Mouse (Mus musculus) CH12.LX (cell line): ENCODE results near the gene Ets2. TPM values are rescaled to one million over a fixed set of nuclear protein-coding genes. Genes with fewer than 3 reads are reported as not detected.

ENCODE experiments used
- DNase-seq: peaks from one replicate; pipeline ENCODE4 v3.0.0-alpha.2; 2013; ENCODE audit errors: extremely low read depth
- H3K27ac ChIP-seq: 2 replicates; pipeline ENCODE4 v1.5.1; 2012; ENCODE audit warnings: low read depth, mild to moderate bottlenecking, control low read depth, moderate library complexity; ENCODE audit not compliant: insufficient read depth
- H3K27me3 ChIP-seq: replicated peaks from 2 replicates; pipeline ENCODE3; 2012; ENCODE audit warnings: inconsistent platforms
- H3K36me3 ChIP-seq, 2 experiments: replicated peaks in 1 of 2; 2 replicates each; pipeline versions ENCODE3 to v1.6.1; 2012; ENCODE audit warnings: inconsistent platforms in 1 of 2, low read length in 1 of 2, mild to moderate bottlenecking in 1 of 2, mixed read lengths in 1 of 2, moderate library complexity in 1 of 2; ENCODE audit not compliant: control insufficient read depth in 1 of 2, insufficient read depth in 1 of 2
- H3K4me1 ChIP-seq, 2 experiments: 2 replicates each; pipeline ENCODE4 v1.6.1; 2012; ENCODE audit warnings: inconsistent platforms in 1 of 2, moderate library complexity in 1 of 2; ENCODE audit not compliant: insufficient read depth in 2 of 2, control insufficient read depth in 1 of 2
- H3K4me2 ChIP-seq: 2 replicates; pipeline ENCODE4 v1.6.1; 2012; ENCODE audit warnings: low read depth, mild to moderate bottlenecking, control low read depth; ENCODE audit not compliant: poor library complexity, insufficient read depth, severe bottlenecking
- H3K4me3 ChIP-seq, 3 experiments: fragments of 150-350 bp in 1 of 3; sonication (generic) in 1 of 3; replicated peaks in 1 of 3; 2 replicates each; pipeline versions ENCODE3 to v1.5.1; 2011 to 2012; ENCODE audit warnings: low read depth in 2 of 3, low read length in 2 of 3, mild to moderate bottlenecking in 2 of 3, moderate library complexity in 2 of 3, control low read depth in 1 of 3, improper control_type of control experiment in 1 of 3, inconsistent platforms in 1 of 3, mixed read lengths in 1 of 3; ENCODE audit not compliant: poor library complexity in 1 of 3
- H3K79me2 ChIP-seq: replicated peaks from 2 replicates; pipeline ENCODE4 v1.6.1; 2012; ENCODE audit warnings: mild to moderate bottlenecking, moderate library complexity; ENCODE audit not compliant: control insufficient read depth, poor library complexity, insufficient read depth, severe bottlenecking; ENCODE audit errors: extremely low read depth
- H3K9ac ChIP-seq: 2 replicates; pipeline ENCODE4 v1.6.1; 2012; ENCODE audit warnings: low read depth, mild to moderate bottlenecking, control low read depth, moderate library complexity; ENCODE audit not compliant: insufficient read depth
- H3K9me3 ChIP-seq: replicated peaks from 2 replicates; pipeline ENCODE3; 2012; ENCODE audit warnings: low read length, inconsistent platforms, mixed read lengths
- BHLHE40 ChIP-seq: IDR thresholded peaks from 2 replicates; pipeline ENCODE4 v1.6.1; 2011; ENCODE audit warnings: mild to moderate bottlenecking, low read depth, low read length, improper control_type of control experiment
- CHD1 ChIP-seq: IDR thresholded peaks from 2 replicates; pipeline ENCODE4 v1.6.1; 2012; ENCODE audit warnings: low read depth, low read length, improper control_type of control experiment, inconsistent platforms
- CHD2 ChIP-seq: IDR thresholded peaks from 2 replicates; pipeline ENCODE4 v1.6.1; 2011; ENCODE audit warnings: low read length, improper control_type of control experiment
- E2F4 ChIP-seq: IDR thresholded peaks from 2 replicates; pipeline ENCODE4 v1.6.1; 2011; ENCODE audit warnings: low read depth, low read length, improper control_type of control experiment; ENCODE audit not compliant: insufficient replicate concordance
- ELF1 ChIP-seq: IDR thresholded peaks from 2 replicates; pipeline ENCODE4 v1.6.1; 2014; ENCODE audit warnings: low read depth, mild to moderate bottlenecking, inconsistent platforms, low read length, improper control_type of control experiment
- EP300 ChIP-seq: IDR thresholded peaks from 2 replicates; pipeline ENCODE4 v1.6.1; 2011; ENCODE audit warnings: low read length, improper control_type of control experiment
- ETS1 ChIP-seq: conservative IDR thresholded peaks from 2 replicates; pipeline ENCODE4 v1.6.1; 2012; ENCODE audit warnings: low read depth, mild to moderate bottlenecking, inconsistent platforms, low read length, improper control_type of control experiment, moderate library complexity
- HCFC1 ChIP-seq: IDR thresholded peaks from 2 replicates; pipeline ENCODE4 v1.6.1; 2012; ENCODE audit warnings: low read depth, mild to moderate bottlenecking, inconsistent platforms, low read length, improper control_type of control experiment
- IRF4 ChIP-seq: IDR thresholded peaks from 2 replicates; pipeline ENCODE4 v1.6.1; 2014; ENCODE audit warnings: low read depth, mild to moderate bottlenecking, inconsistent platforms, low read length, improper control_type of control experiment
- JUND ChIP-seq: conservative IDR thresholded peaks from 2 replicates; pipeline ENCODE4 v1.6.1; 2011; ENCODE audit warnings: low read depth, low read length, improper control_type of control experiment
- MAFK ChIP-seq: IDR thresholded peaks from 2 replicates; pipeline ENCODE4 v1.6.1; 2011; ENCODE audit warnings: low read length, improper control_type of control experiment; ENCODE audit not compliant: insufficient replicate concordance
- MAX ChIP-seq: IDR thresholded peaks from 2 replicates; pipeline ENCODE4 v1.6.1; 2011; ENCODE audit warnings: low read length, improper control_type of control experiment
- MEF2A ChIP-seq: IDR thresholded peaks from 2 replicates; pipeline ENCODE4 v1.6.1; 2014; ENCODE audit warnings: low read depth, mild to moderate bottlenecking, inconsistent platforms, low read length, improper control_type of control experiment, borderline replicate concordance
- MXI1 ChIP-seq: IDR thresholded peaks from 2 replicates; pipeline ENCODE4 v1.6.1; 2011; ENCODE audit warnings: mild to moderate bottlenecking, low read depth, low read length, improper control_type of control experiment
- NELFE ChIP-seq: IDR thresholded peaks from 2 replicates; pipeline ENCODE4 v1.6.1; 2011; ENCODE audit warnings: low read depth, low read length, improper control_type of control experiment
- NRF1 ChIP-seq: IDR thresholded peaks from 2 replicates; pipeline ENCODE4 v1.6.1; 2014; ENCODE audit warnings: low read depth, mild to moderate bottlenecking, inconsistent platforms, low read length, improper control_type of control experiment, moderate library complexity
- PAX5 ChIP-seq: IDR thresholded peaks from 2 replicates; pipeline ENCODE4 v1.6.1; 2012; ENCODE audit warnings: low read length, inconsistent platforms, mixed read lengths
- POLR2A ChIP-seq: IDR thresholded peaks from 2 replicates; pipeline ENCODE4 v1.6.1; 2011; ENCODE audit warnings: low read depth, mild to moderate bottlenecking, improper control_type of control experiment, low read length
- POLR2AphosphoS2 ChIP-seq: IDR thresholded peaks from 2 replicates; pipeline ENCODE4 v1.6.1; 2011; ENCODE audit warnings: low read depth, low read length, improper control_type of control experiment
- RAD21 ChIP-seq: IDR thresholded peaks from 2 replicates; pipeline ENCODE4 v1.6.1; 2011; ENCODE audit warnings: low read depth, mild to moderate bottlenecking, low read length, improper control_type of control experiment, moderate library complexity
- RCOR1 ChIP-seq: conservative IDR thresholded peaks from 2 replicates; pipeline ENCODE4 v1.6.1; 2012; ENCODE audit warnings: low read depth, mild to moderate bottlenecking, inconsistent platforms, low read length, improper control_type of control experiment
- SIN3A ChIP-seq: IDR thresholded peaks from 2 replicates; pipeline ENCODE4 v1.6.1; 2012; ENCODE audit warnings: low read length, improper control_type of control experiment, inconsistent platforms
- SMC3 ChIP-seq: IDR thresholded peaks from 2 replicates; pipeline ENCODE4 v1.6.1; 2011; ENCODE audit warnings: low read depth, low read length, improper control_type of control experiment
- TBP ChIP-seq: conservative IDR thresholded peaks from 2 replicates; pipeline ENCODE4 v1.6.1; 2011; ENCODE audit warnings: low read depth, low read length, improper control_type of control experiment
- TCF12 ChIP-seq: IDR thresholded peaks from 2 replicates; pipeline ENCODE4 v1.6.1; 2014; ENCODE audit warnings: low read depth, mild to moderate bottlenecking, inconsistent platforms, low read length, improper control_type of control experiment
- UBTF ChIP-seq: IDR thresholded peaks from 2 replicates; pipeline ENCODE4 v1.6.1; 2012; ENCODE audit warnings: low read depth, mild to moderate bottlenecking, inconsistent platforms, low read length, improper control_type of control experiment, moderate library complexity
- USF1 ChIP-seq: IDR thresholded peaks from 2 replicates; pipeline ENCODE4 v1.6.1; 2014; ENCODE audit warnings: low read depth, mild to moderate bottlenecking, inconsistent platforms, low read length, improper control_type of control experiment
- ZC3H11A ChIP-seq: IDR thresholded peaks from 2 replicates; pipeline ENCODE4 v1.6.1; 2012; ENCODE audit warnings: low read depth, mild to moderate bottlenecking, inconsistent platforms, low read length, improper control_type of control experiment
- ZKSCAN1 ChIP-seq: IDR thresholded peaks from 2 replicates; pipeline ENCODE4 v1.6.1; 2012; ENCODE audit warnings: low read depth, inconsistent platforms, low read length, improper control_type of control experiment, borderline replicate concordance
- ZMIZ1 ChIP-seq: IDR thresholded peaks from 2 replicates; pipeline ENCODE4 v1.6.1; 2012; ENCODE audit warnings: low read depth, mild to moderate bottlenecking, inconsistent platforms, low read length, improper control_type of control experiment
- ZNF384 ChIP-seq: IDR thresholded peaks from 2 replicates; pipeline ENCODE4 v1.6.1; 2012; ENCODE audit warnings: low read depth, low read length, improper control_type of control experiment, inconsistent platforms
- dilution Hi-C: fragments of 300-500 bp; cut with MboI; formaldehyde crosslinking; loops from 2 replicates; pipeline ENCODE4 v1.14.3; 2020; ENCODE audit warnings: low sequenced_read_pairs; ENCODE audit not compliant: extremely low pct_unique_long_range_greater_than_20kb, extremely low pct_ligation_motif_present
- in situ Hi-C: fragments of 300-500 bp; cut with MboI; formaldehyde crosslinking; loops from 3 replicates; pipeline ENCODE4 v1.14.3; 2019; ENCODE audit warnings: low sequenced_read_pairs, low pct_ligation_motif_present, low pct_unique_long_range_greater_than_20kb, mixed read lengths
- polyA plus RNA-seq: library from polyadenylated mRNA; unstranded; fragments of >175 nt; gene quantifications from 2 replicates; pipeline ENCODE4 v1.2.1, GENCODE M21; 2012; ENCODE audit warnings: low read depth; ENCODE audit not compliant: insufficient read length
- total RNA-seq, 2 experiments: library from RNA; depleted of rRNA; stranded (reverse); fragments of 300-350 nt in 1 of 2; fragments of >200 nt in 1 of 2; gene quantifications; 2 replicates each; pipeline ENCODE4 v1.2.3; 2012 to 2014

The Ets2 gene
- total and polyA plus RNA-seq, 3 experiments: 42.0 to 51.2 (median 43.2) TPM

- Histone ChIP-seq H3K4me3 (no peak overlapping the region), H3K9me3 (peaks cover 8% of the 10 kb centered on the region), H3K27me3 (no peaks in the 10 kb centered on the region), H3K36me3 (peaks cover 0 to 2% of the 10 kb centered on the region in 2 experiments), H3K4me2 (no peak overlapping the region), H3K4me1 (peaks cover 50 to 90% of the 10 kb centered on the region in 2 experiments), H3K79me2 (no peaks in the 10 kb centered on the region), H3K27ac (no peak overlapping the region), H3K9ac (no peak overlapping the region)
- in situ Hi-C loops: no loop called here
- dilution Hi-C loops: no loop called here
- no peak for DNase-seq
- no peak for TF ChIP-seq CHD2
Observed at GRCm38 (mm10) chr16:95746565-95746964, 44.7 kb downstream of the Ets2 start.

- peaks cover 8% of the 10 kb centered on the region for H3K9me3 ChIP-seq
- no peaks in the 10 kb centered on the region for H3K27me3 ChIP-seq
- dilution Hi-C loops: no loop called here
- peak overlapping the region; percentile 83 for H3K9ac ChIP-seq
- peak overlapping the region; percentile 63 for H3K4me2 ChIP-seq
- peak overlapping the region; percentile 94 for H3K27ac ChIP-seq
- H3K36me3 ChIP-seq: peaks cover 0 to 2% of the 10 kb centered on the region in 2 experiments
- DNase-seq: peak; percentile 70
- in situ Hi-C loops: no loop called here
- H3K4me3 ChIP-seq: no peak overlapping the region
- H3K4me1 ChIP-seq: peaks cover 46 to 79% of the 10 kb centered on the region in 2 experiments
- H3K79me2 ChIP-seq: no peaks in the 10 kb centered on the region
- TF ChIP-seq NRF1 (no peak), NELFE (peak; percentile 50; the same call in 1 of the 2 replicates), PAX5 (no peak), EP300 (peak; percentile 95), POLR2AphosphoS2 (no peak), ELF1 (no peak), RCOR1 (peak; percentile 91), POLR2A (peak; percentile 38; the same call in 1 of the 2 replicates), SMC3 (peak; percentile 34), MXI1 (peak; percentile 84), JUND (peak; percentile 80), RAD21 (peak; percentile 27), ZMIZ1 (no peak), MAX (peak; percentile 85), TCF12 (peak; percentile 59), ZC3H11A (no peak), TBP (0 out of 2 replicates have a peak, but pooled peaks have one; percentile 46), IRF4 (peak; percentile 78), CHD1 (peak; percentile 85; the same call in 1 of the 2 replicates), UBTF (no peak), BHLHE40 (peak; percentile 88), MEF2A (peak; percentile 98), MAFK (peak; percentile 74; the same call in 1 of the 2 replicates), ZKSCAN1 (no peak), USF1 (no peak), SIN3A (peak; percentile 89; the same call in 1 of the 2 replicates), ZNF384 (peak; percentile 49; the same call in 1 of the 2 replicates), HCFC1 (peak; percentile 58), ETS1 (peak; percentile 95), E2F4 (peak; percentile 74; the same call in 1 of the 2 replicates)
Observed at GRCm38 (mm10) chr16:95749291-95750103, 47.6 kb downstream of the Ets2 start.
